Mouse (Mus musculus): ENCODE measurements around the gene Ctdspl.

DNA sequence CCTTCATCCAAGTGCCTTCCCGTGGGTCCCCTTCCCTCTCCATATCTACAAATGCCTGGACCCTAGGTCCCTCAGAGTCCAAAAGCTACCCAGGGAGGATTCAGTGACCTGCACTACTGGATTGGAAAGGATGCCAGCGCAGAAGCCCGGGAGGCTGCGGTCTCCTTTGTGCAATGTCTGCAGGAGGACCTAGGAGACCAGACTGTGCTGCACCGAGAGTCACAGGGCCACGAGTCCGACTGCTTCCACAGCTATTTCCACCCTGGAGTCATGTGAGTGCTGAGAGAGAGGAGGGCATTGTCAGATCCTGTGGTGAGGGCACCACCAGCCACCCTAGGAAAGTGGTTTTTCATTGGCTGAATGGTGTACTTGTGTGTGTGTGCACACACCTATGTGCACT, 132.0 kb downstream of the Ctdspl start:
- TF ChIP-seq CTCF (IDR thresholded peaks at IDR 0.05; ENCODE audit: borderline replicate concordance, control insufficient read depth, extremely low read depth, insufficient read depth, low read length, poor library complexity) = no peak
- TF ChIP-seq POLR2A (IDR thresholded peaks at IDR 0.05; ENCODE audit: control insufficient read depth, extremely low read depth, insufficient read depth, low read length, poor library complexity) = no peak
